Mouse (Mus musculus): ENCODE measurements around the gene Tlcd2. TPM values are rescaled to one million over a fixed set of nuclear protein-coding genes. Genes with fewer than 3 reads are reported as not detected.

Gene Tlcd2
- polyA plus RNA-seq (2011; ENCODE audit: insufficient read length, low read depth, missing spikeins): 11.2 and 11.4 TPM in 2 replicates

GRCm38 (mm10) chr11:75460844-75461742, at the start of gene Tlcd2:
TSS of gene Tlcd2 (plus strand) at chr11:75461715.
- Histone ChIP-seq H3K27ac (ENCODE audit: insufficient read depth, low read length) (peak within 1 kb of the TSS; percentile 100), H3K4me1 (ENCODE audit: control insufficient read depth, insufficient read depth, low read length) (peaks cover 22% of the 10 kb centered on the region), H3K4me3 (ENCODE audit: insufficient read depth, low read length) (peak within 1 kb of the TSS; percentile 79)
- TF ChIP-seq CTCF (IDR thresholded peaks at IDR 0.05; ENCODE audit: borderline replicate concordance, insufficient read depth, low read length) (no peak), POLR2A (IDR thresholded peaks at IDR 0.05; ENCODE audit: low read depth, low read length) (peak; percentile 100)

DNA sequence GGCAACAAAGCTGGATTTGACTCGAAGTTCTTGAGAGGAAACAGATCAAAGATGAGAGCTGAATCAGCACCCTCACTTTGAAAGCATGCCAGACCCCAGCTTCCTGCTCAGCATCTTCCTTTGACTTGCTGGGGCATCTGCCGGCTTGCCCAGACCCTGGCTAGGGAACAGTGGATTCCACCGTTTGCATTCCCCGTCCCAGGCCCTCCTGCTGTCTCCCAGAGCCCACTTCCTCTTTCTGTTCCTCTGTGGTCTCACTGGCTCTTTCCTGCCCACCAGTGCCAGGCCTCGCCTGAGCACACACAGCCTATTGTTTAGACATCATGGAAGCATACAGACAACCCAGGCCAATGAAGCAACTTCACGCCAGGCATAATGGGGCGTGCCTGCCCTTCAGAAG, 46.4 kb upstream of the Tlcd2 start:
- no peak overlapping the region for H3K27ac ChIP-seq (ENCODE audit: insufficient read depth, low read length)
- H3K4me1 ChIP-seq (ENCODE audit: control insufficient read depth, insufficient read depth, low read length): 0 out of 2 replicates have a peak, but pooled peaks cover 2% of the 10 kb centered on the region
- no peak for TF ChIP-seq CTCF (IDR thresholded peaks at IDR 0.05; ENCODE audit: borderline replicate concordance, insufficient read depth, low read length)
- no peak for TF ChIP-seq POLR2A (IDR thresholded peaks at IDR 0.05; ENCODE audit: low read depth, low read length)
- no peak overlapping the region for H3K4me3 ChIP-seq (ENCODE audit: insufficient read depth, low read length)

DNA sequence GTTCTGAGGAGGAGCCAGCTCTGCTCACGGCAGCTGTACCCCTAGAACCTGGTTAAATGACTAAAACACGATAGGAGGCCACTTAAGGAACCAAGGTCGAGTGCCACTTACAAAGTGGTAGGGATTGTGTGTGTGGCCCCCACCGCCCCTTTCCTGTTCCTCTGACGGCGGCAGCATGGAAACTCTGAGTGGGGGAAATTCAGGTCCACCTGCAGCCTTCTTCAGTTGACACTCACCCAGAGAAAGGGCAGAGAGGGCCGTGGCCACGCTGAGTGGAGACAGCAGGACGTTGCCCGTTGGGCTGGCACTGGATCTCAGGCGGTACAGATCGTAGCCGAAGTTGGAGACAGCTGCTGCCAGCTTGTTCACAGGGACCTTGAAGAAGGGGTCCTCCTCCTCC, 45.5 kb upstream of the Tlcd2 start:
- Histone ChIP-seq H3K4me1 (ENCODE audit: control insufficient read depth, insufficient read depth, low read length) (0 out of 2 replicates have a peak, but pooled peaks cover 4% of the 10 kb centered on the region), H3K27ac (ENCODE audit: insufficient read depth, low read length) (no peak overlapping the region), H3K4me3 (ENCODE audit: insufficient read depth, low read length) (no peak overlapping the region)
- TF ChIP-seq POLR2A (IDR thresholded peaks at IDR 0.05; ENCODE audit: low read depth, low read length) (no peak), CTCF (IDR thresholded peaks at IDR 0.05; ENCODE audit: borderline replicate concordance, insufficient read depth, low read length) (no peak)

- Histone ChIP-seq H3K27ac (ENCODE audit: insufficient read depth, low read length) (no peak overlapping the region), H3K4me1 (ENCODE audit: control insufficient read depth, insufficient read depth, low read length) (0 out of 2 replicates have a peak, but pooled peaks cover 4% of the 10 kb centered on the region), H3K4me3 (ENCODE audit: insufficient read depth, low read length) (no peak overlapping the region)
- TF ChIP-seq CTCF (IDR thresholded peaks at IDR 0.05; ENCODE audit: borderline replicate concordance, insufficient read depth, low read length): no peak
- TF ChIP-seq POLR2A (IDR thresholded peaks at IDR 0.05; ENCODE audit: low read depth, low read length): no peak
Observed at GRCm38 (mm10) chr11:75420037-75420436, 41.5 kb upstream of the Tlcd2 start.

GRCm38 (mm10) chr11:75420810-75421374, 40.6 kb upstream of the Tlcd2 start:
- Histone ChIP-seq H3K4me3 (ENCODE audit: insufficient read depth, low read length) (peak overlapping the region; percentile 69), H3K4me1 (ENCODE audit: control insufficient read depth, insufficient read depth, low read length) (0 out of 2 replicates have a peak, but pooled peaks cover 4% of the 10 kb centered on the region), H3K27ac (ENCODE audit: insufficient read depth, low read length) (peak overlapping the region; percentile 85)
- TF ChIP-seq CTCF (IDR thresholded peaks at IDR 0.05; ENCODE audit: borderline replicate concordance, insufficient read depth, low read length) (no peak), POLR2A (IDR thresholded peaks at IDR 0.05; ENCODE audit: low read depth, low read length) (no peak)

DNA sequence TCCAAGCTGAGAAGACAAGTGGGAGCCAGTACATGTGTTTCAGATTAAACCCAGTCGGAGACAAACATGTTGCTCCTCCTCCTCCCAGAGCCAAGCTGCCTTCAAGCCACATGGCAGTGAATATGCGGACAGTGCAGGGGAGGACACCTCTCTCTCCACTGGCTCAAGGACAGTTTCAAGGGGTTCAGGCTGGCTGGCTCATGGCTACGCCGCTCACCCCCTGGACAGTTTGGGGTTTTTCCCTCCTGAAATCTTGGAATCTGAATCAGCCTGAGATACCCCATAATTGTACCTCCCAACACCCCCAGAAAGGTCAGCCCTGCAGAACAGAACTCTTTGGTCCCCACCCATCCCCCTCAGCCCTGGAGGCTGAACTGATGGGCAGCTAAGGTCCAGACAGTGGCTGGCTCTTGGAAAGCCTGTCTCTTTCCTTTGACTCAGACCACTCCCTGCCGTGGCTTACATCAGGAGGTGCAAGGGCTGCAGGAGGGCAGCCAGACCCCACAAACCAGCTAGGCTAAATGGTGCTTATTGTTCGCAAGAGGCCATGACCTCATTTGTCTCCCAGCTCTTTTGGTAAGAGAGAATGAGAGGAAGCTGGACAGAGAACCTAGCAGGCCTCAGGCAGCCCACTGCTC, 40.0 kb upstream of the Tlcd2 start:
- H3K4me3 ChIP-seq (ENCODE audit: insufficient read depth, low read length): peak overlapping the region; percentile 69
- H3K4me1 ChIP-seq (ENCODE audit: control insufficient read depth, insufficient read depth, low read length): 0 out of 2 replicates have a peak, but pooled peaks cover 4% of the 10 kb centered on the region
- TF ChIP-seq CTCF (IDR thresholded peaks at IDR 0.05; ENCODE audit: borderline replicate concordance, insufficient read depth, low read length): no peak
- peak; percentile 91 for TF ChIP-seq POLR2A (IDR thresholded peaks at IDR 0.05; ENCODE audit: low read depth, low read length)
- H3K27ac ChIP-seq (ENCODE audit: insufficient read depth, low read length): peak overlapping the region; percentile 85

DNA sequence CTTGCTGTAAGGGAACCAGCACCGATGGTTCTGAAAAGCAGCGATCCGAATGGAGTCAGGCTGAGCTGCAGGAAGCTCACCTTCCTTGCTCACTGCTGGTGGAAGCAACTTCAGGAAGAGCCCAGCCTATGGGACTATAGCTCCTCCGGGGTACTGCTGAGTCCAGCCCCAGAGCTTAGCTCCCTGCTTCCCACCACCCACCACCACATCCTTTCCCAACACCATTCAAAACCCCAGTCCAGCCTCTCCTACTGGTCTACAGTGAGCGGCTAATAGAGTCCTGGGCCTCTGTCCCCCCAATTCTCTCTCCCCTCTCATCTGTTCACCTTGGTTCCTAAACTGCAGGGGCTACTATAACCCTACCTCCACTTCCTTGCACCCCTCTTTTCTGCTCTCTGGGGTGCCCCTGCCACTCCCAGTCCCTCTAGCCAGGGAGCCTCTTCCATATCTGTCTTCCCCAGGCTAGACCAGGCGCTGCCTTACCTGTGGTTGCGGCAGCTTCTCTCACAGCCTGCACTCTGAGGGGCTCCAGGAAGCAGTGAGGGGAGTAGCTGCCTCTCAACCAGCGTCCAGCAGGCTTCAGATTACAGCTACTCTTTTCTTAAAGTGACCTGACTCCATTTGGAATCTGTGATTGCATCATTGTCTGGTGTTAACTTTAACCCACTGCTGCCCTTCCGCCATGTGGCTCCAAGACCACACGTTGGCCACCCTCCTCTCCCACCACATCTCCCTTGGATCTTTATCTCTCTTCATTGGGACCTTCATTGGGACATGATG, 39.3 kb upstream of the Tlcd2 start, which contains the start of gene Serpinf1:
Gene Serpinf1 (minus strand): TSS at position 689 of the 780 bp plus-strand sequence.
- TF ChIP-seq POLR2A (IDR thresholded peaks at IDR 0.05; ENCODE audit: low read depth, low read length): peak; percentile 96
- no peak for TF ChIP-seq CTCF (IDR thresholded peaks at IDR 0.05; ENCODE audit: borderline replicate concordance, insufficient read depth, low read length)
- peak within 1 kb of the TSS; percentile 85 for H3K27ac ChIP-seq (ENCODE audit: insufficient read depth, low read length)
- 0 out of 2 replicates have a peak, but pooled peaks cover 2% of the 10 kb centered on the region for H3K4me1 ChIP-seq (ENCODE audit: control insufficient read depth, insufficient read depth, low read length)
- H3K4me3 ChIP-seq (ENCODE audit: insufficient read depth, low read length): peak within 1 kb of the TSS; percentile 69

DNA sequence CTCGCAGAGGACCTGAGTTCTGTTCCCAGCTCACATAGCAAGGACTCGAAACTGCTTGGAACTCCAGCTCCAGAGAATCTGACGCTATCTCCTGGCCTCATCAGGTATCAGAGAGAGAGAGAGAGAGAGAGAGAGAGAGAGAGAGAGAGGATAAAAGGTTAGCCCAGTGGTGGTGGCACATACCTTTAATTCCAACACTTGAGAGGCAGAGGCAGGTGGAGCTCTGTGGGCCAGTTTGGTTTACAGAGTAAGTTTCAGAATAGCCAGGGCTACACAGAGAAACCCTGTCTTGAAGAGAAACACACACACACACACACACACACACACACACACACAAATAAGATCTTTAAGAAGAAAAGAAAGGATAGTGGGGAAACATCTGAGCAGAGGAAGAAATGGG, 38.4 kb upstream of the Tlcd2 start:
- H3K4me1 ChIP-seq (ENCODE audit: control insufficient read depth, insufficient read depth, low read length): 0 out of 2 replicates have a peak, but pooled peaks cover 2% of the 10 kb centered on the region
- no peak overlapping the region for H3K4me3 ChIP-seq (ENCODE audit: insufficient read depth, low read length)
- no peak overlapping the region for H3K27ac ChIP-seq (ENCODE audit: insufficient read depth, low read length)
- TF ChIP-seq POLR2A (IDR thresholded peaks at IDR 0.05; ENCODE audit: low read depth, low read length) (no peak), CTCF (IDR thresholded peaks at IDR 0.05; ENCODE audit: borderline replicate concordance, insufficient read depth, low read length) (no peak)

GRCm38 (mm10) chr11:75424033-75424432, 37.5 kb upstream of the Tlcd2 start:
- no peak overlapping the region for H3K27ac ChIP-seq (ENCODE audit: insufficient read depth, low read length)
- no peak overlapping the region for H3K4me3 ChIP-seq (ENCODE audit: insufficient read depth, low read length)
- H3K4me1 ChIP-seq (ENCODE audit: control insufficient read depth, insufficient read depth, low read length): 0 out of 2 replicates have a peak, but pooled peaks cover 2% of the 10 kb centered on the region
- TF ChIP-seq CTCF (IDR thresholded peaks at IDR 0.05; ENCODE audit: borderline replicate concordance, insufficient read depth, low read length): no peak
- no peak for TF ChIP-seq POLR2A (IDR thresholded peaks at IDR 0.05; ENCODE audit: low read depth, low read length)
